Mouse (Mus musculus): ENCODE results near the gene Sostdc1.

Sostdc1 gene

DNA sequence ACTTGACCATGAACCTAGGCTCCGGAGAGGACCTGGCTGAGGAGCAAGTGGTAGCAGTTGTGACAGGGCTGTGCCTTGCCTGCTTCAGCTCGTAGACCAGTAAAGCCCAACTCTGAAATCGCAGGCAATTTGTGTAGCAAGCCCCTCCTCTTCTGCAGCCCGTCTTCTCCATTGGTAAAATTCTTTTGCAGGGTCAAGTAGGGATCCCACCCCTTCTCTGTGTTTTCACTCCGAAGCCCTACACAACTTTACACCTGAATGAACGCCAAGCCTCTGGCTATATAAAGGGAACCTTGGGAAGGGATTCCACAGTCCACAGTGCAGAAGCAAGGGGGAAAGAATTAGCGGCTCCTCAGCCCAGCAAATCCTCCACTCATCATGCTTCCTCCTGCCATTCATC lies at the start of gene Sostdc1:
Gene Sostdc1, plus strand, starts transcription at position 224 of the 400 bp plus-strand sequence.
- DNase-seq = peak; percentile 61

- no peak for DNase-seq
Measured at GRCm38 (mm10) chr12:36267670-36268246, 46.2 kb upstream of the Sostdc1 start.

GRCm38 (mm10) chr12:36274823-36275222 lies 39.1 kb upstream of the Sostdc1 start:
- DNase-seq = no peak

- DNase-seq = no peak
Measured at GRCm38 (mm10) chr12:36289634-36290033, 24.3 kb upstream of the Sostdc1 start.

- no peak for DNase-seq
Measured at GRCm38 (mm10) chr12:36290465-36290864, 23.5 kb upstream of the Sostdc1 start.

GRCm38 (mm10) chr12:36291346-36291745 lies 22.6 kb upstream of the Sostdc1 start:
- DNase-seq = no peak

DNA sequence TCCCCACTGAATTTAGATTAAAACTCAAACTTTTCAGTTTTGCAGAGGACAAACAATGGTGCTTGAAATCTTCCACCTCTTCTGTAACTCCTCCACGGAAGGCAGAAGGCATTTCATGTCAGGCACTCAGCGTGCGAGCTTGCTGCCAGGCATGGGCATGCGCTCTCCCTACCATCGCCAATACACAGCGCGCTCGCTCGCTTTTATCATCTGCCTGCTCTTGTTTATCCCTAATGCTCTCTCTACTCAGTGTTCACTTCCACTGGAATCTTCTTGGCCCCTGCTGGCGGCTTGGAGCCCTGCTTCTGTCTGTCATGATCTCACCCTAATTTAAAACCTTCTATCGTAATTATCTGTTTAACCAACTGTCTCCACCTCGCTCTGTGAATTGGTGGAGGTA lies 11.6 kb upstream of the Sostdc1 start:
- no peak for DNase-seq

- DNase-seq = no peak
Measured at GRCm38 (mm10) chr12:36302905-36303642, 10.9 kb upstream of the Sostdc1 start.

- DNase-seq = no peak
Measured at GRCm38 (mm10) chr12:36308737-36309420, 5.1 kb upstream of the Sostdc1 start.

GRCm38 (mm10) chr12:36313015-36313414 lies 924 bp upstream of the Sostdc1 start:
- no peak for DNase-seq

DNA sequence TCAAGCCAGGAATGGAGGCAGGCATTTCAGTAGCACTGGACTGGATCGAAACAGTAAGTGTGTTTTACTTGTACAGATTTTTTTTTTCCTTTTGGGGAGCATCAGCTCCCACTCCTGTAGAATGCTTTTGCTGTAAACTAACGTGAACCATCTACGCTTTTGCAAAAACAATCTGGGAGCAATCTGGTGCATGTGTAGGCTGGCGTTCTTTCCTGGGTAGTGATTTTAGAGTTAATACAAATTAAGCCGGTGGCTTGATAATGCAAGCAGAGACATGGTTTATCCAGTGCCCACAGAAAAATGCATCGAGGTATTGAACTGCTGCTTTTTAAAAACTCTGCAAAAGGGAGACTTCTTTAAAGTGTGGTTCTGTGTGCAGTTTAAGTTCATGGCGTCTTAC lies 507 bp downstream of the Sostdc1 start:
- no peak for DNase-seq

DNA sequence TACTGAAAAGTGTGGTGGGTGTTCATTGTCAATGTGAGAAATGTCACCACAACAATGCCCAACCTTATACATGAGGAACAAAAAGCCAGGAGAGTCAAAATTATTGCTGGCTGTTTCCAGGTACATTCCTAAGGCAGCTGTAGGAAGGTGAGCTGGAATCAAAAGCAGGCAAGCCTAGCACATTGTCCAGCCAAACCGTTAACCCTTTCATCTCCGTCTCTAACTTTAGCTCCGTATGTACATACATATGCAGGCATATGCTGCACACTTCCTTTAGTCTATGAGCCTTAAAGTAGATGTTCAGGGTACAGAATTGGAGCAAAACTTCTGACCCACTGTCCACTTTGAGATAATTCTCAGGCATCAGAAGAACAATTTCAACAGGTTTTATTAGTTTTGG lies 1.6 kb downstream of the Sostdc1 start:
- DNase-seq = peak; percentile 14

- DNase-seq = no peak
Measured at GRCm38 (mm10) chr12:36316056-36316455, 2.1 kb downstream of the Sostdc1 start.

GRCm38 (mm10) chr12:36317036-36317819 lies 3.3 kb downstream of the Sostdc1 start:
- DNase-seq = peak; percentile 64

DNA sequence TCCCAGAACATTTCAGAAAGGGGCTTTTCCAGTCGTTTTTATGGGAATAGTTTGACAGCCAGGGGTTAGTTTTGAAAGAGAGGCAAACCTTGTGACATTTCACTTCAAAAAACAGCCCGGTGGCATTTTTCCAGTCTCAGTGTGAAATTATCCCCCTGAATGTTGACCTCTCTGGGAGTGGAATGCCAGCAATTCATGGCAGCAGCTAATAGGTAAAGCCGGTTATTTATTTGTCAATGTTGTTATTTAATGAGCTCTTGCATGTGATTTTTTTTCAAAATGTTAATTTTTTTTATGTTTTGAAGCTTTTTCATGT lies 3.8 kb downstream of the Sostdc1 start:
- no peak for DNase-seq

DNA sequence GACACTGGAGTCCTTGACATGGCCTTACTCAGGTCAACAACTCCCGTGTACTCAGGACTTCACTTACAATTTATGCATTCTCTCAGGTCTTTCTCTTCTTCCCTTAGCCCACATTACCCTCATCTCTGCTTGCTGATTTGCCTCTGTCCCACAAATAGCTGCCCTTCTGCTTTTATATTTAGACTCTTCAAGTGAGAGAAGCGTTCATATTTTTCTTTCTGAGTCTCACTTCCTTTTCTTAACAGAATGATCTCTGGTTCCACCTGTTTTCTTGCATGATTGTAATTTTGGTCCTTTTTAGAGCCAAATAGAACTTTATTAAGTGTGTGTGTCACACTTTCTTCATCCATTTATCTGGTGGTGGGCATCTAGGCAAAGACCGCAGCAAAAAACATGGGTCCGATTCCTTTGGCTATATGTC lies 12.2 kb downstream of the Sostdc1 start:
- DNase-seq = no peak

DNA sequence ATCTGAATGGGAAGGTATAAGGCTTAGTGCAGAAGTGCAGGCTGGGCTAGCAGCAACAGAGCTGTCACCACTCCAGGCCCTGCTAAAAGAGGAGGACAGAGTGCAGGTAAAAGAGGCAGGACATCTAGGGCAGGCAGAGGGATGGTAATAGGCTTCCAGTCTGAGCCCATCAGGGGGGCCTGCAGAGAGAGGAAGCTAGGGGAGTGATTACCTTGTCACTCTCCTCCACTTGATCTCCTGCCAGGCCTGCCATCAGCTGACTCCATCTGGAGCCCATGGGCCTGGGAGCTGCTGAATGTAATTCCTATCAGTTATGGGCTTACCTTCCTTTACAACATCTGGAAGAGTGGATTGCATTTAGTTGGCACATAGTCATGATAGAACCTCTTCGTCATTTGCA lies 18.7 kb downstream of the Sostdc1 start:
- DNase-seq = no peak

GRCm38 (mm10) chr12:36333837-36334281 lies 19.9 kb downstream of the Sostdc1 start:
- no peak for DNase-seq

DNA sequence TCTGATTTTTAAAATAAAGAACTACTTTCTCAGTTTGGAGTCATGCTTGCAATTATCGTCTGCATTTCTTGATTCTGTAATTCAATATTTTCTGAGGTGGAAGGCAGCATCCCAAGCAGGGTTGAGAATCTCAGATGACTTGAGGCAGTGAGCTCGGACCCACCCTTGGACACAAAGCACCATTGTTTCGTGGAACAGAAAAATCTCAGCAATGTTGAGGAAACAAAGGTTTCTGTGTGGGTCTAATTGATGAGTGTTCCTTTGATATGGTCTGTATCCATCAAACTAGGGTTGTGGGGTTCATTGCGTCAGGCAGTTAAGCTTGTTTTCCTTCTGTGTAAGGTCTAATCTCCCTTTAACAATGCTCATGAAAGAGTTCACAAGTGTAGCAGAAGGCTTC lies 30.2 kb downstream of the Sostdc1 start:
- DNase-seq = peak; percentile 73

DNA sequence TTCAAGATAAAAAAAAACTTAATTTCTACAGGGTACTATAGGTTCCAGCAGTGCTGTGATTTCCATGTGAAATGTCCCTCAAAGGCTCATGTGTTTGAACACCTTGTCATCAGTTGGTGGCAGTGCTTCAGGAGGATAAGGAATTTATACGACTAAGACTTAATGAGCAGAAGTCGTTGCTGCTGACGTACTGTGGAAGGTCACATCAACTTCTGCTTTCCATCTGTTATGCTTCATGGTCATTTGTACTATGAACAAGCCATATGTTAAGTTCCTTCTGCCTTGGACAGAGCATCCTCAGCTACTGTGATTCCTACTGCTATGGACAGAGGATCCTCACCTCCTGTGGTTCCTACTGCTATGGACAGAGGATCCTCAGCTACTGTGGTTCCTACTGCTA lies 46.1 kb downstream of the Sostdc1 start:
- DNase-seq = no peak

DNA sequence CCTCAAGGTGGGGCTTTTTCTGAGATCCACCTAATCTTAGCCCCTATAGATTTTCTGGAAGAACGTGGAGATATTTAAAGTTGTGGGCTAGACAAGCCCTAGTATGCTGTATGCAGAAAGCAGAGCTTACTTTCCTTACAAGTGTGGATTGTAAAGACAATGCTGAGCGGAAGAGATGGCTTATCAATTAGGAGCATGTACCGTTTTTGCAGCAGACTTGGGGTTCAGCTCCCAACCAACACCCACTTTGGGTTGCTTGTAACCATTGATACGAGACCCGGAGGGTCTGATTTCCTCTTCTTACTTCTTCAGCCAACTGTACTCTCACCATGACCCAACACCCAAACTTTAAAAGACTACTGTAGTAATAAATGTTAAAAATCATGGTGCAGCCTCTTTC lies 46.8 kb downstream of the Sostdc1 start:
- no peak for DNase-seq

- no peak for DNase-seq
Measured at GRCm38 (mm10) chr12:36364013-36364412, 50.1 kb downstream of the Sostdc1 start.
